Comparison of ENCODE assay signal across 8 mouse cellular contexts in the genomic region with DNA sequence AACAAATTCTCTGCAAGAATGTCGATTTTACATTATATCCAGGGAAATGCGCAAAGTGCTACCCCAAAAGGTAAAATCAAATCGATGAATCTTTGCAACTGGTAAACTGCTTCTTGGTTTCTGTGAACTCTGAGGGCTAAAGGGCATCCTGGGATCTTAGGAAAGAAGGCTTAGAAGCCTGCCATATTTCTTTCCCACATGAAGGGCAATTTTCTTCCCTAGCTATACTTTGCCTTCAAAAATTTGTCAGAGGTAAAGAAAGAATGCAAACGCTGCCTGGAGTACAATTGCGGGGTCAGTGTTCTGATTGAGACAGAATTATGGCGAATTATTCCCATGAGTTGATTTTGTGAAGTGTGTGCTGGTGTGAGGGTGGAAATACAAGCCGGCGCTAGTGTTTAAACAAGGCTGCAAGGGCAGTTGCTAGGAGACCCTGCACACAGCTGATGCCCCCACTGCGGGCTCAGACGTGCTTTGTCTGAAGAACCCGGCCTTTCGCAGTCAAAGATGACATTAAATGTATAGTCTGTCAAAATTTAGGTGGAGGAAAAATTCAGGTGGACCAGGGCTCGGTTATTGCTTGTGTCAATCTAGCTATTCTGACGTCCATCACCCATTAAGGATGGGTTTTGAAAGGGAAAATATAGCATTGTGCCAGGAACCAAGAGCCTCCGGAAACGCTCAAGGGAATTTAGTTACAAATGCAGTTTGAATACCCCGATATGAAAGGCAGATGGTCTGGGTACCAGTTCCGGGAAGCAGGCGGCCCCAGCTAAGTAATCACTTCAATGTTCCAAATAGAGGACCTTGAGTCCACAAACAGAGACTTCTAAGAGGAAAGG. TPM values are rescaled to one million over a fixed set of nuclear protein-coding genes. Genes with fewer than 3 reads are reported as not detected.
A peak's percentile ranks its signal among the peaks of the same experiment; 100 is the strongest.
DNase-seq lines count a peak whose midpoint lies in the region; ATAC-seq and TF ChIP-seq lines count a peak whose summit lies in the region.

A gene (plus strand): TSS at position 51 of the 842 bp plus-strand sequence.

- H3K9me3 ChIP-seq in ES-Bruce4 (replicated peaks; ENCODE audit: control insufficient read depth, insufficient read depth, low read length, poor library complexity, severe bottlenecking): no peaks in the 10 kb centered on the region; the same call in 1 of the 2 replicates
- H3K9me3 ChIP-seq in forebrain, embryonic 14.5 days (replicated peaks; ENCODE audit: control insufficient read depth, low read length): no peaks in the 10 kb centered on the region
- no peaks in the 10 kb centered on the region for H3K9me3 ChIP-seq in liver, embryonic 14.5 days (ENCODE audit: control insufficient read depth, low read length)

- H3K27ac ChIP-seq in ES-Bruce4 (ENCODE audit: insufficient read depth, low read length): no peak within 1 kb of the TSS; the same call in 1 of the 2 replicates
- peak within 1 kb of the TSS; percentile 94 for H3K27ac ChIP-seq in forebrain, embryonic 14.5 days (ENCODE audit: low read depth, low read length)
- no peak within 1 kb of the TSS for H3K27ac ChIP-seq in liver, embryonic 14.5 days
- H3K27ac ChIP-seq in small intestine, adult 2 months (ENCODE audit: insufficient read depth, low read depth, low read length): no peak within 1 kb of the TSS

- no peaks in the 10 kb centered on the region for H3K4me1 ChIP-seq in ES-Bruce4 (ENCODE audit: control insufficient read depth, insufficient read depth, low read length)
- peaks cover 41% of the 10 kb centered on the region for H3K4me1 ChIP-seq in forebrain, embryonic 14.5 days (ENCODE audit: control insufficient read depth, insufficient read depth, low read length)
- peaks cover 7 to 37% of the 10 kb centered on the region in 2 experiments for H3K4me1 ChIP-seq in liver, embryonic 14.5 days (replicated peaks; ENCODE audit: control insufficient read depth in 2 of 2, insufficient read depth in 2 of 2, low read length in 1 of 2)
- H3K4me1 ChIP-seq in small intestine, adult 2 months (ENCODE audit: control insufficient read depth, insufficient read depth, insufficient read length, low read length): peaks cover 12% of the 10 kb centered on the region

- no peak for DNase-seq in gastrocnemius, postnatal 10 days
- no peak for DNase-seq in gastrocnemius, adult 8-10 months (ENCODE audit: low spot score in 2 of 2)
- peak; percentile 80 for DNase-seq in forebrain, embryonic 14.5 days (ENCODE audit: low spot score)
- no peak for DNase-seq in liver, embryonic 14.5 days (ENCODE audit: low read depth in 3 of 3, low spot score in 3 of 3)
- DNase-seq in right cerebral cortex, postnatal 36 days (ENCODE audit: low spot score in 2 of 2): no peak
- no peak for DNase-seq in spleen, postnatal 4 days (ENCODE audit: low spot score in 2 of 2)

- peak within 1 kb of the TSS; percentile 54; the same call in 1 of the 2 replicates for H3K9ac ChIP-seq in ES-Bruce4 (ENCODE audit: low read depth, poor library complexity, severe bottlenecking)
- peak within 1 kb of the TSS; percentile 57 for H3K9ac ChIP-seq in forebrain, embryonic 14.5 days (ENCODE audit: low read length)
- H3K9ac ChIP-seq in liver, embryonic 14.5 days (replicated peaks): peak within 1 kb of the TSS; percentile 23; the same call in 1 of the 2 replicates

- WGBS in forebrain, embryonic 14.5 days: 3% methylated on average over 19 of the region's 19 CpGs
- 11% methylated on average over 19 of the region's 19 CpGs for WGBS in liver, embryonic 14.5 days (ENCODE audit: insufficient replicate concordance)
- 10% methylated on average over 19 of the region's 19 CpGs for WGBS in small intestine, adult 2 months

- H3K4me3 ChIP-seq in ES-Bruce4 (ENCODE audit: low read depth, low read length): no peak within 1 kb of the TSS
- peak within 1 kb of the TSS; percentile 21 for H3K4me3 ChIP-seq in forebrain, embryonic 14.5 days (ENCODE audit: low read depth, low read length)
- H3K4me3 ChIP-seq in liver, embryonic 14.5 days (ENCODE audit: insufficient read depth in 1 of 2, low read depth in 2 of 2, low read length in 2 of 2): peak within 1 kb of the TSS; percentile 26 to 32
- peak within 1 kb of the TSS; percentile 16; the same call in 1 of the 2 replicates for H3K4me3 ChIP-seq in small intestine, adult 2 months (ENCODE audit: low read depth, low read length)

- no peaks in the 10 kb centered on the region for H3K27me3 ChIP-seq in ES-Bruce4 (ENCODE audit: control insufficient read depth, insufficient read depth, low read length, poor library complexity, severe bottlenecking)
- no peaks in the 10 kb centered on the region for H3K27me3 ChIP-seq in forebrain, embryonic 14.5 days (replicated peaks; ENCODE audit: control insufficient read depth, insufficient read depth, low read length)
- peaks cover 13% of the 10 kb centered on the region for H3K27me3 ChIP-seq in liver, embryonic 14.5 days (ENCODE audit: control insufficient read depth, insufficient read depth, low read length)
- peaks cover 3% of the 10 kb centered on the region; the same call in 1 of the 2 replicates for H3K27me3 ChIP-seq in small intestine, adult 2 months (ENCODE audit: control insufficient read depth, insufficient read depth, low read length)

- ATAC-seq in forebrain, embryonic 14.5 days: peak; percentile 52
- ATAC-seq in liver, embryonic 14.5 days (ENCODE audit: insufficient read depth): no peak

- no peak for TF ChIP-seq POLR2A in ES-Bruce4 (IDR thresholded peaks at IDR 0.05; ENCODE audit: insufficient read depth, low read length)
- TF ChIP-seq POLR2A in small intestine, adult 2 months (IDR thresholded peaks at IDR 0.05; ENCODE audit: low read depth, low read length): no peak

- no peaks in the 10 kb centered on the region for H3K36me3 ChIP-seq in ES-Bruce4 (ENCODE audit: control insufficient read depth, insufficient read depth, low read length, poor library complexity, severe bottlenecking)
- no peaks in the 10 kb centered on the region for H3K36me3 ChIP-seq in forebrain, embryonic 14.5 days (ENCODE audit: control insufficient read depth, insufficient read depth, low read length)
- no peaks in the 10 kb centered on the region for H3K36me3 ChIP-seq in liver, embryonic 14.5 days (replicated peaks; ENCODE audit: control insufficient read depth, insufficient read depth, low read depth)
- H3K36me3 ChIP-seq in small intestine, adult 2 months (ENCODE audit: control insufficient read depth, insufficient read depth, low read length): no peaks in the 10 kb centered on the region

- TF ChIP-seq CTCF in ES-Bruce4 (IDR thresholded peaks at IDR 0.05; ENCODE audit: low read depth, low read length): no peak
- no peak for TF ChIP-seq CTCF in liver, embryonic 14.5 days (IDR thresholded peaks at IDR 0.05; ENCODE audit: low read depth)
- TF ChIP-seq CTCF in small intestine, adult 2 months (IDR thresholded peaks at IDR 0.05; ENCODE audit: extremely low read depth, insufficient read length, insufficient replicate concordance, low read depth, low read length): no peak

- peak within 1 kb of the TSS; percentile 52 for H3K4me2 ChIP-seq in forebrain, embryonic 14.5 days (ENCODE audit: low read length)
- H3K4me2 ChIP-seq in liver, embryonic 14.5 days (ENCODE audit: low read depth): peak within 1 kb of the TSS; percentile 71

- TF ChIP-seq EP300 in ES-Bruce4 (IDR thresholded peaks at IDR 0.05; ENCODE audit: insufficient read depth, low read depth, low read length): no peak
- no peak for TF ChIP-seq EP300 in liver, embryonic 14.5 days (IDR thresholded peaks at IDR 0.05; ENCODE audit: low read depth)

RNA-seq across cellular contexts. Expression of the gene that starts here (rescaled TPM):
- 10 to 100 TPM; 10.6 to 12.6 TPM for total RNA-seq in gastrocnemius, postnatal 10 days (2021)
- 10 to 100 TPM in 2 of 4 experiments, 1 to 10 TPM in 2; 8.2 to 16.9 (median 11.2) TPM for total RNA-seq in gastrocnemius, adult 8-10 months (2022)
- polyA plus RNA-seq in ES-Bruce4 (2011; ENCODE audit: insufficient read depth, insufficient read length, low read depth, missing spikeins): 1.2 and 1.3 TPM in 2 replicates
- 22.7 and 23.7 TPM in 2 replicates for polyA plus RNA-seq in forebrain, embryonic 14.5 days (2014; fragmentation: Nextera tagmentation; extraction: Ambion mirVana)
- 2.9 and 4.0 TPM in 2 replicates for polyA plus RNA-seq in liver, embryonic 14.5 days (2012; rRNA removed)
- polyA plus RNA-seq in liver, embryonic 14.5 days (2014; fragmentation: Nextera tagmentation; extraction: Ambion mirVana): 5.6 and 6.1 TPM in 2 replicates
- 0.05 and 0.41 TPM in 2 replicates for polyA plus RNA-seq in small intestine, adult 2 months (2012; rRNA removed)
